Mouse (Mus musculus): ENCODE measurements around the gene Ankrd24. TPM values are rescaled to one million over a fixed set of nuclear protein-coding genes. Genes with fewer than 3 reads are reported as not detected.

Gene Ankrd24
- total RNA-seq (2021) = 10 to 100 TPM; 31.9 to 34.5 TPM
- long read RNA-seq, experiment 1, transcript Ankrd24-208 (5 exons, 829 nt) = major isoform, 5 of 15 reads
- long read RNA-seq, experiment 1, partial matches to known transcripts = 4 of 15 reads
- long read RNA-seq, experiment 1, other reads (novel, unspliced or antisense) = 6 of 15 reads
- long read RNA-seq, experiment 2, partial matches to known transcripts = 7 of 12 reads
- long read RNA-seq, experiment 2, other reads (novel, unspliced or antisense) = 3 of 12 reads

DNA sequence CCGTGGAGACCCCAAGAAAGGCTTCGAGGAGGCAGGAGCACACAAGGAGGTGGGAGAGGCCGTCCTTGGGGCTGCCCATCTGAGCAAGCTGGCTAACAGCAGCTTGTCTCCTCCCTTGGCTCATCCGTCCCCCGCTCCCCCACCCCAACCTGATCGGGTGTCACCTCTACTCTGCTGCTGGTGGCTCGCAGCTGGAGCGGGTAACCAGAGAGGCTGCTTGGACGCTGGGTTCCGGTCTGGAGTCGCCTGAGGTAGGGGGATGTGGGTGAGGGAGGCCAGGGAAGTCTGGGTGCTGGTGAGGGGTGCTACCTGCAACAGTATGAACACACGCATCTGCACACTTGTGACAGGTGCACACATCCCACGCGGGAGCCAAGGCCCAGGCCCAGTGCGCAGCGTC, at the start of gene Ankrd24:
TSS of gene Ankrd24 (plus strand) at position 151 of the 400 bp plus-strand sequence.
- intact Hi-C loops (cut with DNase I) = no loop called here
- DNase-seq (ENCODE audit: low spot score in 2 of 2) = no peak

DNA sequence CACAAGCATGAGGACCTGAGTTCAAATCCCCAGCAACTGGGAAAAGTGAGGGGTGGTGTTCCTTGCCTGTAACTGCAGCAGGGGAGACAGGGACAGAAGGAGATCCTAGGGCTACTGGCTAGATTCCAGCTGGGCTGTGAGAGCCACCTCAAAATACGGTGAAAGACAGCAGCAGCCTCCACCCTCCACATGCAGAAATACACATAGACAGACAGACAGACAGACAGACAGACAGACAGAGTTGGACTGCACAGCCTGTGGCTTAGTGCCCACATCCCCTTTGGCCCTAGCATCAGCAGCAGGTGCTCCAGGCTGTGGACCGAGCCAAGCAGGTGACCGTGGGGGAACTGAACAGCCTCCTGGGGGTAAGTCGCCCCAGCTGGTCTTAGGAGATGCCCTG, 48.4 kb upstream of the Ankrd24 start:
- no peak for DNase-seq (ENCODE audit: low spot score in 2 of 2)
- intact Hi-C loops (cut with DNase I) = no loop called here

DNA sequence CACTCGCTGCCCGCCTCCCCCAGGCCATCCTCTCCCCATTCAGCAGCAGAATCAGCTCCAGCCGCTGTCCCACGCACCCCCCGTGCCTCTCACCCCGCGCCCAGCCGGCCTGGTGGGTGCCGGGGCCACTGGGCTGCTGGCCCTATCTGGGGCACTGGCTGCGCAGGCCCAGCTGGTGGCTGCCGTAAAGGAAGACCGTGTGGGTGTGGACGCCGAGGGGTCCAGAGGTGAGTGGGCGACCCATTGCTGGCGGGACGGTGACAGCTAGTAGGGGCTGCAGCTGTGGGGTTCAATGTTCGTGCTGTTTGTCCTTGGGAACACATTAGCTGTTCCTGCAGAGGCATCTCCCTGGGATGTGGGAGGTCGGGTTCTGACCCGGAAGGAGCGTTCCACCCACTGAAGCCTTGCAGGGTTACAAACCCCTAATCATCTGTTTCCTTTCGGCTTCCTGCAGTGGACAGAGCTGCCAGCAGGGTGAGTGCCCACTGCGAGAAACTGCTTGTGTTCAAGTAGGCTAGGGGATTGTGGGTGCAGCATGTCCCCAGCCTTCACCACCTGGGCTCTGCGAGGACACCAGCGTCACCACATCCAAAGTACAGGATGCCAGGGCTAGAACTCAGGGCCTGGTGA, 47.8 kb upstream of the Ankrd24 start:
- no peak for DNase-seq (ENCODE audit: low spot score in 2 of 2)
- intact Hi-C loops (cut with DNase I) = no loop called here

DNA sequence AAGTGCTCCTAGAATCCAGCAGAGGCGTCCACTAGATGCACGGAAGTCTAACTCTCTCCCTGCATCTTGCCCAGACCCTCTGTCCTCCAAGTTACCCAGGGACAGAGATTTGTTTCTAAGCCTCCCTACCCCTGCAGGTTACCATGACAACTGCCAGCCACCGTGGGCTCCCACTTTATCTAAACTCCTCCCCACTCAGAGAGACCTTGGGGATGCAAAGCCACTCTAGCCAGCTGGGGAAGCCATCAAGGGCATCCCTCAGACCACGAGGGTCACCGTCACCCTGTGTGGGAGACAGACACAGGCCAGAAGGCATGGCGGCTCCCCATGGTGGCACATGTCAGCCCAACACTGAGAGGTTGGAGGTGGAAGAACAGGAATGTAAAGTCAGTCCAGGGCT, 45.0 kb upstream of the Ankrd24 start:
- no peak for DNase-seq (ENCODE audit: low spot score in 2 of 2)
- intact Hi-C loops (cut with DNase I) = no loop called here

DNA sequence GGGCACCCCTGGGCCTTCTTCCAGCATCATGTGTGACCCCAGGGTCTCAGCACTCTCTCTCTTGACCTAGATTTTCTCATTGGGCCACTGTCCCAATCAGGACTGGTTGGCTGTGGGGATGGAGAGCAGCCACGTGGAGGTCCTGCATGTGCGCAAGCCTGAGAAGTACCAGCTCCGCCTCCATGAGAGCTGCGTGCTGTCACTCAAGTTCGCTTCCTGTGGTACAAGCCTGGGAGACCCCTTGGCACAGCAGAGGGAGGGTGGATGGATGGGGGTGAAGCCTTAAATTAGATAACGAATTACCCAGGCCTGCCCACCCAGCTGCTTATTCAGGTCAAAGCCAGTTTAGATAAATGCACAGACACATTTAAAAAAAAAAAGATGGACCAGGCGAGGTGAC, 39.6 kb upstream of the Ankrd24 start:
- intact Hi-C loops (cut with DNase I) = no loop called here

DNA sequence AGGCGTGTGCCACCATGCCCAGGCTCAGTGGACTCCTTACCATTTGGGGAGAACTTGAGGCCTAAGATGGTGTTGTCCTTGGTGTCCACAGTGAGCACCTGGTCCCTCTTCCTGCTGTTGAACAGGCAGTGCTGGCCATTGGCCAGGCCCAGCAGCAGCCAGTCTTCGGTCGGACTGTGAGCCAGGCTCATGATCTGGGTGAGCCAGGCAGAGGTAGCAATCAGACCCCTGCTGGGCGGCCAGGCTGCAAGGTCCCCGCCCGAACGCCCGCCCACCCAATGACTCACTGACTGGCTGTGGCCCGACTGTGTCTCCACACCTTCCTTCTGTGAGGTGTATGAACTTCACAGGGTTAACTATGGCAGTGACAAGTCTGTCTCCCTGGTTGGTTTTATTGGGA, 36.5 kb upstream of the Ankrd24 start:
- intact Hi-C loops (cut with DNase I) = no loop called here
- no peak for DNase-seq (ENCODE audit: low spot score in 2 of 2)

More for the DNA sequence above, 39.6 kb upstream of the Ankrd24 start:
- DNase-seq (ENCODE audit: low spot score in 2 of 2) = no peak

DNA sequence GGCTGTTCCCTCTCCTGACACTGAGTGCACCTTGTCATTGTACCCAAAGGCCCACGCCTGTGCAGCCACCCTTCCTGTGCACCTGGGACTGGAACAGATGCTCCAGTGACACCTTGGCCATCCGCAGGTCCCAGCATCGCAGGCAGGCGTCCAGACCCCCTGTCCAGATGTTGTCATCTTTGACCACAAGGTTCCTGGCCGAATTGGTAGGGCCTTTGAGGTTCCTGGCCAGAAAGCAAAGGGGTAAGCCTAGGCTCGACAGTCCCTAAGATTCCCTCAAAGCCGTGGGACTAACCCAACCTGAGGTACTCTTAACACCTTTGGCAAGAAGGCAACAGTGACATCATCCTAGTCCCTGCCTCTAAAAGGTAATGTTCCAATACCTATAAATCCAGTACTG, 35.7 kb upstream of the Ankrd24 start:
- intact Hi-C loops (cut with DNase I) = no loop called here

DNA sequence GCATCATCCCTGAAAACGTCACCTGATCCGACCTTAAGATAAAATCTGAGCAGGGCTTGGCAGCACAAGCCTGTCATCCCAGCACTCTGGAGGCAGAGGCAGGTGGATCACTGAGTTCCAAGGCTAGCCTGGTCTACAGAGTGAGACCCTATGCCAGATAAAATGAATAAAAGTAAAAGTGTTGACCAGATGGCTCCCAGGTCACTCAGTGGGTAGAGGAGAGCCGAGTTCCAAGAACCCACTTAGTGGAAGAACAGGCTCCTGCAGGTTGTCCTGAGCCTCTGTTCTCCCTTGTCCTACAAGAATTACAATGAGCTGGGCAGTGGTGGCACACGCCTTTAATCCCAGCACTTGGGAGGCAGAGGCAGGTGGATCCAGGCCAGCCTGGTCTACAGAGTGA, 35.1 kb upstream of the Ankrd24 start:
- intact Hi-C loops (cut with DNase I) = no loop called here
- DNase-seq (ENCODE audit: low spot score in 2 of 2) = no peak

More for the DNA sequence above, 35.7 kb upstream of the Ankrd24 start:
- no peak for DNase-seq (ENCODE audit: low spot score in 2 of 2)

DNA sequence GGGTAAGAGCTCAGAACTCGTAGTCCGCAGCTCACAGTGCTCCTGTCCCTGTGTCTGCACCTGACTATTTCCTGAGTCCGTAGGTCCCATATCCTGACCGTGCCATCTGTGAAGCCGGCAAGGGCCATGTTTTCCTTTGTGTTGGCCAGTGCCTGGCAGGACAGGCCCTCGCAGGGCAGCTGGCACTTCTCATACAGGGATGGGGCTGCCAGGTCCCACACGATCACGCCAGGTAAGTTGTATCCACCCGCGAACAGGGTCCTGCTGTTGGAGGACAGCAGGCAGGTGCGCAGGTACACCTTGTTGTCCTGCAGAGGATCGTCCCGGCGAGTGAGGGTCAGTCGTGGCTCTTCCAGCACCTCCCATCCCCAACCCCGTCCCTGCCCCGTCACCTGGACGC, 34.4 kb upstream of the Ankrd24 start:
- intact Hi-C loops (cut with DNase I) = no loop called here
- DNase-seq (ENCODE audit: low spot score in 2 of 2) = no peak

DNA sequence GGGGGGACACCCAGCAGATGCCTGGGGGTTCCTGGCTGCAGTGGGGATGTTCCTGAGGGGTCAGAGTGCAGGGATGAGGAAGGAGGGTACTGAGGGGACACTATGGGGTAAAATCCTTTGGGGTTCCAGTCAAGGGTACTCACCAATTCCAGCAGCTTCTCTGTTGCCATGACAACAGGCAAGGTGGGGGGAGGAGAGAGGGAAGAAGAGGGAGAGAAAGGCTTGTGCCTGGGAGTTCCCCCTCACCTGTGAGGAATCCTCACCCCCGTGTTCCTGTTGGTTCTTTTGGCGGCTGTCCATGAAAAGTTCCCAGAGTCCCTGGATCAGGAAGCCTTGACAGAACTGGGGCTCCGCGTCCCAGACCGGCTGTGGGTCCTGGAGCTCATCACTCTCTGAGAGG, 32.7 kb upstream of the Ankrd24 start:
- DNase-seq (ENCODE audit: low spot score in 2 of 2) = no peak
- intact Hi-C loops (cut with DNase I) = no loop called here

DNA sequence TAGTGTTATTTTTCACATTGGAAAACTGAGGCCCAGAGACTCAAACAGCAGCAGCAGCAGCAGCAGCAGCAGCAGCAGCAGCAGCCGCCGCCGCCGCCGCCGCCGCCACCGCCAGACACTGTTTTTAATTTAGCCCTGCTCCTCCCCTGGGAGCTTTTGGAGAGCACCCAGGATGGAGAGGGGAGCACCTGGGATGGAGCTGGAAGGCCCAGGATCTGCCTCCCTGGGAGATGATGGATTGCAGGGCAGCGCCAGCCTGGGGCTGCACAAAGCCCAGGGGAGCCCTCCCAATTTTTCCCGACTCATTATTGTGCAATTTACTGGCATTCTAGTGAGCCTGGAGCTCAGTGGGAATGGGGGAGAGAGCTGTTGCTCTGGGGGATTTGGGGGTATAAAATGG, 31.7 kb upstream of the Ankrd24 start:
- intact Hi-C loops (cut with DNase I) = loop anchor here (2.0 kb wide), 1 partner anchor 24 kb away; no protein-coding TSS in a partner anchor
- DNase-seq (ENCODE audit: low spot score in 2 of 2) = no peak

DNA sequence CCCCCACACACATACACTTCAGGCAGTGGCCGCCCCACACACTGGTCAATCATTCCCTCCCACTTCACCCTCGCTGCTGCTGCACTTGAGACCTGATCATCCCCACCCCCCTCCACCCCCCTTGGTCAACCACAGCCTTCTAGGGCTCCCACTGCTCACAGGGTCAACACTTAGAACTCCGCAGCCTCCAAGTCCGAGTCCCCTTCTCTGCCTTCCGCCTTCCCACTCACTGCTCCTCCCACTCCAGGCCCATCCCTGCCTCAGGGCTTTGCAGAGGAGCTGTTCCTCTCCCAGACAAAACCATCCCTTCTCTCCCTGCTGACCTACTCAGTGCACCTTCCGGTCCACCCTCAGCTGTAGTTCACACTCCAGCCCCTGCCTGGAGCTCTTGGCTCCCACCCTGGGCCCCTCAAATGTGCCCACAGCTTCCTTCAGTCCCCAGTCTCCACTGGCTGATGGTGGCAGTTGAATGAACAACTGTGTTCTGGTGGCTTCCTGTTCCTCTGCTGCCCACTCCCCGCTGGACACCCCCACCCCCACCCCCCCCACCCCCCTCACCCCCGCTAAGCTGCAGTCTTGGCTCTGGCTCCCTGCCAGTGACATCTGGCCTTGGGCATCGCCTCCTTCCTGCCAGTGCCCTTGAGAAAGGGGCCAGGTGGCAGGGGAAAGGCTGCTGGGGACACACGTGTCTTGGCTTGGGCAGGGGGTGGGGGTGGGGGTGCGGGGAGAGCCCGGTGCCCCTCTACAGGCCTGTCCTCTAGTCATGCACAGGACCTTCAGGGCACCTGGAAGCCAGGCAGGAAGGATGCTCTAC, 31.0 kb upstream of the Ankrd24 start:
- intact Hi-C loops (cut with DNase I) = loop anchor here (2.0 kb wide), 1 partner anchor 25 kb away; no protein-coding TSS in a partner anchor
- no peak for DNase-seq (ENCODE audit: low spot score in 2 of 2)

DNA sequence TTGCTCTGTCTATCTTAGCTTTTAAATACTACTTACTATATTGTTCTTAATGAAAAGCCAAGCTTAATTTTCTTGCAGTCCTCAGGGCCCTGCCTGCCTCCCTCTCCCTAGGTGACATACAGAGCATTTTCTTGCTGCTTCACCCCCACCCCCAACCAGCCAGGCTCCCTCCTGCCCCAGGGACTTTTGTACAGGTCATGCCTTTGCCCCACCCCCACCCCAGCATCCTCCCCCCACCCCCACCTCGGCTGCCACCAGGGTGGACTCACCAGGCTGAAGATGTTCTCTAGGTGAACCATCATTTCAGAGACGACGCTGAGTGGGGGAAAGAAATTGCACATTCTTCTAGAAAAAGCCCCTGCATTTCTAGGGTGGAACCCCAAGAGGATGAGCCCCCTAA, 30.0 kb upstream of the Ankrd24 start:
- DNase-seq (ENCODE audit: low spot score in 2 of 2) = no peak
- intact Hi-C loops (cut with DNase I) = no loop called here

DNA sequence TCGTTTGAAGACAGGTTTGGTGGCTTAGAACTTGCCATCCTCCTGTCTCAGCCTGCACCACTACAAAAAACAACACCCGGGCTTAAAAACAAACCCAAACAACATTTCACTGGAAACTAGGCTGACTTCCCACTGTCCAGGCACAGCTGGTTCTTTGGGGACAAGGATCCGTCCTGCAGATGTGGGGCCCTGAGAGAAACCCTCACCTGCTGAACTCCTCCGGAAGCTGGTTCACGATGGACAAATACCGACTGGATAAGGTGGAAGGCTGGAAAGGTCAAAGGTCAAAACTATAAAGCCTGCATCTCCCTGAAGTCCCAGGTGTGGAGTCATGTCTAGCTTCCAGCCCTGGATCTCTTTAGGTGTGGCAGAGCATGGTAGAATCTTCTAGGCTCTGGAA, 29.5 kb upstream of the Ankrd24 start:
- no peak for DNase-seq (ENCODE audit: low spot score in 2 of 2)
- intact Hi-C loops (cut with DNase I) = no loop called here

DNA sequence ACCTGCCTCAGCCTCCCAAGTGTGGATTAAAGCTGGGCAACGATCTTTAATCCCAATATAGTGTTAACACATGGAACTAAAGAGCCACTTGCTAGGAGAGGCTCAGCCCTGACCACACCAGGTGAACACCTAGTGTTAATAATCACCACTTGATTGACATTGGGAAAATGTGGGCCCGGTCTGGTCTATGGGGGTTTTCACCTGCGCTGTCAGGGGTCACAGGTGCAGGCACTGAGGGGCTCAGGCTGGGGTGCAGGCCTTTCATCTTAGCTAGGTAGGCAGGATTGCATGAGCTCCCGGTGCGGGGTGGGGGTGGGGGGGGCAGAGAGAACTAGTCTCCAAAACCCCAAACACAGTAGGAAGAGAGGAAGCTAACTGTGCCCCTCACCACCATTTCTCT, 28.7 kb upstream of the Ankrd24 start:
- no peak for DNase-seq (ENCODE audit: low spot score in 2 of 2)
- intact Hi-C loops (cut with DNase I) = loop anchor here (5.0 to 10.0 kb wide), 4 partner anchors 37 to 575 kb away; partner anchors contain the start of gene S1pr4

DNA sequence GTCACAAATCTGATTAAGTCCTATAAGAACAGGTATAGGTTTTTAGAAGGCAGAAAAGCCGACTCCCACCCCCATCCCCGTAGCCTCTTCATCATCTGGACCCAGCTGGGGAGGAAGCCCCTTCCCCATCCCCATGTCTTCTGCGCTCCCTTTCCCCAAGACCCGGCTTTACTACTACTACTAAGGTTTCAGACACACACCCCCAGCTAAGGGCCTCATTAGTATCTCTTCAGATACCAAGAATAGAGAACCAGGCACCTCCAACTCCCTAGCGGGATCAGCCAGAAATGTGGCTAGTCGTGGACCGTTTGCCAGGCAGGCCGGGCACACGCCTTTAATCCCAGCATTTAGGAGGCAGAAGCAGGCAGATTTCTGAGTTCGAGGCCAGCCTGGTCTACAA, 28.2 kb upstream of the Ankrd24 start:
- intact Hi-C loops (cut with DNase I) = loop anchor here (5.0 to 10.0 kb wide), 4 partner anchors 38 to 575 kb away; partner anchors contain the start of gene S1pr4
- DNase-seq (ENCODE audit: low spot score in 2 of 2) = no peak

DNA sequence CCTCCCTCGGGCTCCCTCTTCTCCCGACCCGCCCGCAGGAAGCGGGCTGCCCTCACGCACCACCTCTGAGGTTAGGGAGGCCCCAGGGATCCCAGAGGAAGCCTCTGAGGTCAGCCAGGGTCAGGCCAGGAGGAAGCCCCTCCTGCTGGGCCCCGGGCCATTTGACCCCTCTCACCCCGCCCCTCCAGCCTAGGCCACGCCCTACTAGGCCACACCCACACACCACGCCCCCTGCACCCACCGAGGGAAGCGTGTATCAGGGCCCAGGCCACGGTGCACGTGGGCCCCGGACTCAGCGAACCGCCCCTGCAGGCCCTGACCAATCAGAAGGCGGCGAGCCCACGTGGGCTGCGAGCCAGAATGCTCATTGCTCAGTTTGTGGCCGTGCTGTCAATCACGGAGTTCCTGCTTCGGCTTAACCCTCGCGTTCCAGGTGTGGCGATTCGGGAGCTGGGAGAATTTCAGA, 27.6 kb upstream of the Ankrd24 start, which contains the start of gene Tle6:
TSS of gene Tle6 (minus strand) at position 336 of the 466 bp plus-strand sequence.
- intact Hi-C loops (cut with DNase I) = loop anchor here (5.0 to 10.0 kb wide), 4 partner anchors 38 to 574 kb away; partner anchors contain the start of gene S1pr4
- peak; percentile 97 for DNase-seq (ENCODE audit: low spot score in 2 of 2)

DNA sequence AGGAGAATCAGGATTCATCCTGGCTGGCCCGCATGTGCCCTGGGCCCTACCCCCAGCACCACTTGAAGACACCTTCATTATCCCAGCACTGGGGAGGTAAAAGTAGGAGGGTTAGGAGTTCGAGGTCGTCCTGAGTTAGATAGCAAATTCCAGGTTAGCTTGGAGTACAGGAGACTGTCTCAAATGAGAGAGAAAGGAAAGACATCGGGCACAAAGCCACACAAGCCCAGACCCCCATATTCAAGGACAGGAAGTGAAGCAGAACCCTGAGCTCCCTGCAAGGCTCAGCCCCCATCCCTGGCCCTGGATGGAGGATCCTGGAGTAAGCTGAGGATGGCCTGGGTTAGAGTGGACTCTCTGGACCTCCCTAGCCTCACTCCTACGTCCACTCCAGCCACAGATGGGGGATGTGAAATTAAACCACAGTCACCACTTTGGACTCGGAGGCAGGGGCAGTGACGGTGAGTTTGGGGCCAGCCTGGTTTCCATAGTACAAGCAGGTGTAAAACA, 26.9 kb upstream of the Ankrd24 start:
- intact Hi-C loops (cut with DNase I) = loop anchor here (5.0 to 10.0 kb wide), 4 partner anchors 39 to 573 kb away; partner anchors contain the start of gene S1pr4
- no peak for DNase-seq (ENCODE audit: low spot score in 2 of 2)

DNA sequence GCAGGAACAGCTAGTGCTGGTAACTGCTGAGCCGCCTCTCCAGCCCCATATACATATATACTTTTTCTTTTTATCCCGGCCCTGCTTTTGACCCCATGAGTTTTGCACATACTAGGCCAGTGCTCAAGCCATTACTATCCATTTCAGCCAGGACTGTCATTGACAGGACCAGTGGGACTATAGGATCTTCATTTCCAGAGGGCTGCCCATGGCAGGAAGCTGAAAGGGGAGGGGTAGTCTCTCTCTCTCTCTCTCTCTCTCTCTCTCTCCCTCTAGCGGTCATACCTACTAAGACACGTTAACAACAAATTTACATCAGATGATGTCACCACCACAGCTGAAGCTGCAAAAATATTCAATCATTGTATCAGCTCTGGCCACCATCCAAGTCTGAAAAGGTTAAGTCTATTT, 25.6 kb upstream of the Ankrd24 start:
- DNase-seq (ENCODE audit: low spot score in 2 of 2) = peak in 1 of 2 experiments; percentile 47
- intact Hi-C loops (cut with DNase I) = loop anchor here (5.0 to 10.0 kb wide), 4 partner anchors 40 to 572 kb away; partner anchors contain the start of gene S1pr4
